Mouse (Mus musculus) gastrocnemius, postnatal 14 days (tissue): ENCODE results near the gene 4930404N11Rik. TPM values are rescaled to one million over a fixed set of nuclear protein-coding genes. Genes with fewer than 3 reads are reported as not detected.

Source experiments
- DNase-seq: peaks from one replicate; pipeline ENCODE4 v3.0.0; 2021; ENCODE audit warnings: mixed read lengths
- intact Hi-C: fragments of 180-260 bp; cut with DNase I; formaldehyde crosslinking; loops from one replicate; pipeline ENCODE4 v1.15.1; 2025; ENCODE audit warnings: low total_unique reads
- long read RNA-seq, 2 experiments: library from polyadenylated mRNA; stranded (forward); transcript quantifications; one replicate each; pipeline ENCODE4 v2.0.0; 2021
- total RNA-seq, 2 experiments: library from RNA; stranded (reverse); gene quantifications; 2 replicates each; pipeline ENCODE4 v1.2.3; 2021

The 4930404N11Rik gene
- total RNA-seq: under 1 TPM; 0.37 to 0.42 TPM
- long read RNA-seq, experiment 1: 0 reads
- long read RNA-seq, experiment 2: 0 reads

GRCm38 (mm10) chr10:81365672-81366476 is at the start of gene 4930404N11Rik:
4930404N11Rik (minus strand) TSS chr10:81365816.
- no peak for DNase-seq
- intact Hi-C loops: no loop called here

- no peak for DNase-seq
- intact Hi-C loops: no loop called here
Measured at GRCm38 (mm10) chr10:81415146-81415545, 49.5 kb upstream of the 4930404N11Rik start.

- peak; percentile 82 for DNase-seq
- intact Hi-C loops: no loop called here
Measured at GRCm38 (mm10) chr10:81414682-81415081, 49.1 kb upstream of the 4930404N11Rik start.

GRCm38 (mm10) chr10:81413310-81414261 is 48.0 kb upstream of the 4930404N11Rik start:
- intact Hi-C loops: no loop called here
- DNase-seq: peak; percentile 94

- intact Hi-C loops: no loop called here
- no peak for DNase-seq
Measured at GRCm38 (mm10) chr10:81412586-81413309, 47.1 kb upstream of the 4930404N11Rik start.

GRCm38 (mm10) chr10:81411471-81412400 is 46.1 kb upstream of the 4930404N11Rik start:
- DNase-seq: peak; percentile 92
- intact Hi-C loops: no loop called here

GRCm38 (mm10) chr10:81410981-81411380 is 45.4 kb upstream of the 4930404N11Rik start:
- intact Hi-C loops: no loop called here
- no peak for DNase-seq

- intact Hi-C loops: no loop called here
- no peak for DNase-seq
Measured at GRCm38 (mm10) chr10:81410350-81410749, 44.7 kb upstream of the 4930404N11Rik start.

- intact Hi-C loops: no loop called here
- no peak for DNase-seq
Measured at GRCm38 (mm10) chr10:81409330-81409729, 43.7 kb upstream of the 4930404N11Rik start.

- intact Hi-C loops: no loop called here
- DNase-seq: peak; percentile 90
Measured at GRCm38 (mm10) chr10:81408871-81409291, 43.3 kb upstream of the 4930404N11Rik start.

- intact Hi-C loops: no loop called here
- no peak for DNase-seq
Measured at GRCm38 (mm10) chr10:81408424-81408729, 42.8 kb upstream of the 4930404N11Rik start.

GRCm38 (mm10) chr10:81407539-81408423 is 42.2 kb upstream of the 4930404N11Rik start:
- intact Hi-C loops: no loop called here
- DNase-seq: peak; percentile 78

GRCm38 (mm10) chr10:81406504-81407440 is 41.2 kb upstream of the 4930404N11Rik start:
- intact Hi-C loops: no loop called here
- no peak for DNase-seq

GRCm38 (mm10) chr10:81405588-81406201 is 40.1 kb upstream of the 4930404N11Rik start:
- DNase-seq: peak; percentile 68
- intact Hi-C loops: no loop called here

- intact Hi-C loops: no loop called here
- DNase-seq: no peak
Measured at GRCm38 (mm10) chr10:81404720-81405119, 39.1 kb upstream of the 4930404N11Rik start.

- intact Hi-C loops: no loop called here
- DNase-seq: no peak
Measured at GRCm38 (mm10) chr10:81404082-81404481, 38.5 kb upstream of the 4930404N11Rik start.
